Mouse (Mus musculus) lung, embryonic 15.5 days (tissue): ENCODE measurements around the gene Tuba1c. TPM values are rescaled to one million over a fixed set of nuclear protein-coding genes. Genes with fewer than 3 reads are reported as not detected.

ENCODE experiments used
- ATAC-seq: fragments of 200-750 bp; cut with Nextera tagmentation; 2 replicates; pipeline ENCODE4 v1.8.0; 2017; ENCODE audit warnings: moderate number of reproducible peaks, borderline replicate concordance; ENCODE audit not compliant: low FRiP score, low TSS enrichment; ENCODE audit errors: extremely low read depth
- H3K27ac ChIP-seq: fragments of 300-500 bp; sonication (generic); 2 replicates; pipeline ENCODE4 v1.5.1; 2015; ENCODE audit warnings: moderate library complexity, mild to moderate bottlenecking, inconsistent platforms
- H3K27me3 ChIP-seq: fragments of 300-500 bp; sonication (generic); 2 replicates; pipeline ENCODE4 v1.6.1; 2015; ENCODE audit warnings: inconsistent platforms
- H3K36me3 ChIP-seq: fragments of 300-500 bp; sonication (generic); 2 replicates; pipeline ENCODE4 v1.6.1; 2015; ENCODE audit warnings: inconsistent platforms
- H3K4me1 ChIP-seq: fragments of 300-500 bp; sonication (generic); 2 replicates; pipeline ENCODE4 v1.6.1; 2015; ENCODE audit warnings: inconsistent platforms
- H3K4me2 ChIP-seq: fragments of 300-500 bp; sonication (generic); 2 replicates; pipeline ENCODE4 v1.6.1; 2015; ENCODE audit warnings: inconsistent platforms, mild to moderate bottlenecking, moderate library complexity
- H3K4me3 ChIP-seq: fragments of 300-500 bp; sonication (generic); 2 replicates; pipeline ENCODE4 v1.5.1; 2015; ENCODE audit warnings: mild to moderate bottlenecking, inconsistent platforms
- H3K9ac ChIP-seq: fragments of 300-500 bp; sonication (generic); 2 replicates; pipeline ENCODE4 v1.6.1; 2015; ENCODE audit warnings: inconsistent platforms
- H3K9me3 ChIP-seq: fragments of 300-500 bp; sonication (generic); 2 replicates; pipeline ENCODE4 v1.6.1; 2016; ENCODE audit warnings: inconsistent platforms
- WGBS: fragments of 180-500 bp; shearing (Covaris S2); methylation state at CpG from one replicate; pipeline ENCODE4 v1.1.7; 2015; 5-methylcytosine and 5-hydroxymethylcytosine counted together
- polyA plus RNA-seq: library from polyadenylated mRNA; unstranded; fragments of >200 nt; fragmentation: Nextera tagmentation; extraction: Ambion mirVana; gene quantifications from 2 replicates; pipeline ENCODE4 v1.2.1, GENCODE M21; 2015

Tuba1c gene
- 211 and 224 TPM in 2 replicates for polyA plus RNA-seq

DNA sequence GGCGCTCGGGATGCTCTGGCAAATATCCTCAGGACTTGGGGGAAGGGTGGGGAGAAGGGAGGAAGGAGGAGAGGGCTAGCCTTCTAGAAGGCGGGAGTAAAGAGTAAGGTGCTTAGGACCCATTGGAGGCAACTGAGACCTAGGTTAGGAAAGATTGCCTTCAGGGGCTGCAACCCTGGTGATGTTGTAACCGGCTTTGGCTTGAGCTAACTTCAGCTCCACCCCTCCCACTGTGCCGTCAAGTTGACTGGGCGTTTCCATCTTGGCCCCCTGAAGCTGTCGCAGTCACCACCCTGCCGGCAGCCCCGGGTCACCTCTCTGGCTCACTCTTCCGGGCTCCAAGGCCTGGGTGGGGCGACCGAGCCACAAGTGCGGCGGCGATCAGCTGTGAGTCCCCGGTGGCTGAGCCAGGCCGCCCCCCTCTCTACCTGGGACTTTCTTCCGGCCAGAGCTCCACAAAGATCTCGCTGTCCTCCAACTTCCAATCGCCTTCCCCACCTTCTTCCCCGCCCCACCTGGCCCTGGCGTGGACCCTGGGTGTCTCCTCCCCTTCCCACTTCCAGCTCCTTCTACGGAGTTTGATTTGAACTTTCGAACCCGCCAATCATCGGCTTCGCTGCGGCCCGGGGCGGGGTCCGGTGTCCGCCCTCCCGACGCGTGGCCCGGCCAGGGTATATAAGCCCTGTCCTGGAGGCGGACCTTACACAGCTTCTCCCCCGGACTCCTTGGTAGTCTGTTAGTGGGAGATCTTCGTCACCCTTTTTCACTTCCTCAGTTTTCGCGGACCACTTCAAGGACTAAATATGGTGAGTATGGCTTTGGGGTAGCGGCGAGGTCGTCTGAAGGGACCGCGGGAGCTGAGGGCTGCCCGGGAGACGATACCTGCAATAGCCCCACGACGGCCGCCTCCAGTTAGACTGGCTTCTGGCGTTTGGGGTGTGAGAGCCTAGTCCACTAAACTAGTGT, at the start of gene Tuba1c:
Gene Tuba1c, plus strand, starts transcription at position 273 of the 966 bp plus-strand sequence.
- H3K9ac ChIP-seq: peak within 1 kb of the TSS; percentile 66
- WGBS: under 1% methylated on average over 52 of the region's 52 CpGs
- peaks cover 35% of the 10 kb centered on the region for H3K4me1 ChIP-seq
- H3K9me3 ChIP-seq: no peaks in the 10 kb centered on the region
- H3K36me3 ChIP-seq: peaks cover 6% of the 10 kb centered on the region
- peak within 1 kb of the TSS; percentile 96 for H3K27ac ChIP-seq
- ATAC-seq: peak; percentile 92
- peak within 1 kb of the TSS; percentile 83 for H3K4me2 ChIP-seq
- H3K27me3 ChIP-seq: no peaks in the 10 kb centered on the region
- H3K4me3 ChIP-seq: peak within 1 kb of the TSS; percentile 67

GRCm38 (mm10) chr15:98980012-98980614, 49.6 kb upstream of the Tuba1c start:
- no peaks in the 10 kb centered on the region for H3K36me3 ChIP-seq
- H3K27me3 ChIP-seq: no peaks in the 10 kb centered on the region
- no peak overlapping the region for H3K4me2 ChIP-seq
- no peak overlapping the region for H3K4me3 ChIP-seq
- H3K9me3 ChIP-seq: no peaks in the 10 kb centered on the region
- WGBS: 44% methylated on average over 7 of the region's 7 CpGs
- ATAC-seq: no peak
- peaks cover 22% of the 10 kb centered on the region for H3K4me1 ChIP-seq
- no peak overlapping the region for H3K9ac ChIP-seq
- no peak overlapping the region for H3K27ac ChIP-seq

DNA sequence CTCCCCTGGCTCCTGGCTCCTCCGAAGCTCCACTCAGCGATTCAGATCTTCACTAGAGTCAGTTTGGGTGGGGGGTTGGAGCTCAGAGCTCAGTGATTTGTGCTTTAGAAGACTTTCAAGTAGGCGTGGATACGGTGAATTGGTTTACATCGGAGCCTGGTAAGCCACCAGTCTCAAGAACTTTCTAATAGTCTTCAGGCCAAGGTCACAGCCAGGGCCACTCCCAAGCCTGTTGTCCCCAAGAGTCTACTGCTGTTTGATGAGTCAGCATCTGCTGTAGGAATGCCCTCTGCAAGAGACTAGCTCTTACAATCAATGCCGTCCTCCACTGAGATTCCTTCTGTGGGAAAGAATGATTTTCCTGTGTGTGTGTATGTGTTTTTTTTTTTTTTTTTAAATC, 47.6 kb upstream of the Tuba1c start:
- Histone ChIP-seq H3K36me3 (no peaks in the 10 kb centered on the region), H3K4me2 (no peak overlapping the region), H3K27ac (no peak overlapping the region), H3K9me3 (no peaks in the 10 kb centered on the region), H3K4me3 (no peak overlapping the region), H3K27me3 (no peaks in the 10 kb centered on the region), H3K9ac (no peak overlapping the region), H3K4me1 (peaks cover 31% of the 10 kb centered on the region)
- 75% methylated on average over 6 of the region's 6 CpGs for WGBS
- ATAC-seq: no peak

DNA sequence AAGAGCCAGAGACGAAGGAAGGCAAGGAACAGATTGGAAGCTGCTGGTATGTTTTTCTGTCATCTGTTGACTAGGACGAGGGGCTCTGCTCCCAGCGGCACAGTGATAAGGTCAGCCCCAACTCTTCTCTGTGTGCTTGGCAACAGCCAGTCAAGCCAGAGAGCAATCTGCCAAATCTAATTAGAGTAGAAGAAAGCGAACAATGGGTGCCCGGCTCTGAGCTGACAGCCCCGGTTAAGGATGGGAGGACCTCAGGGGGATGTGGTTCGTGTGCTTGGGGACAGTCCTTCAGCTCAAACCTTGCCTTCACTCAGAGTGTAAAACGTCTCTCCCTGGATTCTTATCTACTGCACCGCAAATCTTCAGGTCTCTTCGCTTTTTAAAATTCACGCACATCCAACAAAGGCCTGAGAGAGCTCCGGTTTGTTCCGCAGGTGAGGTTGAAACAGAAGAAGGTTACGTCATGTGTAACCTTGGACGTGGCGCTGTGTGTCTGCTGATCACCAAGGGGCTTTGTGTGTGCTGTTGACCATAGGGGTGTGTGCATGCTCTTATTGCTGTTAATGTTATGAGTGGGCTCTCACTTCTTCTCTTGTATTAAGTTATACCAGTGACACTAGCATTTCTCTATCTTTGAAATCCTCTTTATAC, 46.1 kb upstream of the Tuba1c start:
- Histone ChIP-seq H3K36me3 (no peaks in the 10 kb centered on the region), H3K4me2 (no peak overlapping the region), H3K4me3 (no peak overlapping the region), H3K9me3 (no peaks in the 10 kb centered on the region), H3K9ac (no peak overlapping the region), H3K4me1 (peaks cover 33% of the 10 kb centered on the region), H3K27ac (no peak overlapping the region), H3K27me3 (no peaks in the 10 kb centered on the region)
- 49% methylated on average over 16 of the region's 16 CpGs for WGBS
- ATAC-seq: no peak

GRCm38 (mm10) chr15:98984681-98985080, 45.0 kb upstream of the Tuba1c start:
- Histone ChIP-seq H3K4me3 (no peak overlapping the region), H3K9ac (no peak overlapping the region), H3K27me3 (no peaks in the 10 kb centered on the region), H3K4me1 (peaks cover 33% of the 10 kb centered on the region), H3K36me3 (no peaks in the 10 kb centered on the region), H3K9me3 (no peaks in the 10 kb centered on the region), H3K4me2 (peak overlapping the region; percentile 70), H3K27ac (no peak overlapping the region)
- 54% methylated on average over 6 of the region's 6 CpGs for WGBS
- no peak for ATAC-seq

- Histone ChIP-seq H3K4me2 (peak overlapping the region; percentile 70), H3K4me1 (peaks cover 39% of the 10 kb centered on the region), H3K27me3 (no peaks in the 10 kb centered on the region), H3K27ac (peak overlapping the region; percentile 92), H3K9ac (peak overlapping the region; percentile 38), H3K4me3 (peak overlapping the region; percentile 55), H3K9me3 (no peaks in the 10 kb centered on the region), H3K36me3 (no peaks in the 10 kb centered on the region)
- 2% methylated on average over 29 of the region's 29 CpGs for WGBS
- peak; percentile 83 for ATAC-seq
Measured at GRCm38 (mm10) chr15:98985240-98985981, 44.3 kb upstream of the Tuba1c start.

DNA sequence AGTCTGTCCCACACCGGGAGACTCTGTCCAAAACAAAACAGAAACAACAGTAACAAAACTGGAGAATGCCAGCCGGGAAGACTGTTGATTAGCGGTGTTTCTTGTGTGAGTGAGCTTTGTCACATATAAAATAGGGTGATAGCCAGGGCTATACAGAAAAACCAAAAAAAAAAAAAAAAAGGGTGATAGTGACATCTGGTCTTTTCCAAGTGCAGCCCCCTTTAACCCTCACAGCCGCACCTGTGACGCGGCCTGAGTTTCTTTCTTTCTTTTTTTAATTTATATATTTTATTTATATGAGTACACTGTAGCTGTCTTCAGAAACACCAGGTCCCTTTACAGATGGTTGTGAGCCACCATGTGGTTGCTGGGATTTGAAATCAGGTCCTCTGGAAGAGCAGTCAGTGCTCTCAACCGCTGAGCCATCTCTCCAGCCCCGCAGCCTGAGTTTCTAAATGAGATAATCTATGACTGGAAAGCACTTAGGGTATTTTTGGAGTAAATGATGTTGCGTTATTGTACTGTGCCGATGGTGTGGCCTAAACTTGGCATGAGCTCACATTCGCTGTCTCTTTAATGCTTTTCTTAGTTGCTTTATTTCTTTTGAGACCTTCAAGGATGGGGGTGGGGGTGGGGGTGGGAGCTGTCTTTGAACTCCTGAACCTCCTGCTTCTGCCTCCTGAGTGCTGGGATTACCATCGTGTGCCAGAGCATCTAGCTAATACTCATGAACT, 43.5 kb upstream of the Tuba1c start:
- peak overlapping the region; percentile 38 for H3K9ac ChIP-seq
- H3K9me3 ChIP-seq: no peaks in the 10 kb centered on the region
- H3K4me2 ChIP-seq: peak overlapping the region; percentile 70
- H3K27ac ChIP-seq: peak overlapping the region; percentile 92
- 34% methylated on average over 12 of the region's 12 CpGs for WGBS
- ATAC-seq: no peak
- peak overlapping the region; percentile 55 for H3K4me3 ChIP-seq
- peaks cover 46% of the 10 kb centered on the region for H3K4me1 ChIP-seq
- H3K27me3 ChIP-seq: no peaks in the 10 kb centered on the region
- H3K36me3 ChIP-seq: no peaks in the 10 kb centered on the region

DNA sequence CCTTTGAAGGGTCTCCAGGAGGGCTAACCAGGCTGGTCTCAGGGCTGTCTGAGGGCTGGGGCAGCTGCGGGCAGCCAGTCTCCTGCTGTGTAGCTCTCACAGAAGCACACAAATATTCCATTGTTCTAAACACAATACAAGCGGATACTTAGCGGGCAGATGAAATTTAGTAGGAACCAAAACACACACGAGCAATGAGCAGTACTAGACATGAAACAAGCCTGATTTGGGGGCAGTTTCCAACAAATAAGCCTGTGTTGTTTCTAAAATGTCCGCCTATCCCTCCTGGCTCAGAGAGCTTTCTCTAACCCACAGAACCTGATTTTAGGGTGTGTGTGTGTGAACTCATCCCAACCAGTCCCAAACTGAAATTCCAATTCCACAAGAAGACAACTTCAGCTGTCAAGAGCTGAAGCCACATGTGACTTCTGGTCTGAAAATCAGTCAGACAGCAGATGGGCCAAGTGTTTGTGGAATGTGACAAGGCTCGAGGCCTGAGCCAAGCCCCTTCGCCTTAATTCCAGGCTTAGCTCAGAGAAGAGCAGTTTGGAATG, 42.5 kb upstream of the Tuba1c start:
- no peak overlapping the region for H3K4me3 ChIP-seq
- no peak for ATAC-seq
- H3K9ac ChIP-seq: no peak overlapping the region
- no peaks in the 10 kb centered on the region for H3K27me3 ChIP-seq
- peak overlapping the region; percentile 92 for H3K27ac ChIP-seq
- no peaks in the 10 kb centered on the region for H3K9me3 ChIP-seq
- peaks cover 56% of the 10 kb centered on the region for H3K4me1 ChIP-seq
- no peaks in the 10 kb centered on the region for H3K36me3 ChIP-seq
- WGBS: 20% methylated on average over 7 of the region's 7 CpGs
- H3K4me2 ChIP-seq: no peak overlapping the region

DNA sequence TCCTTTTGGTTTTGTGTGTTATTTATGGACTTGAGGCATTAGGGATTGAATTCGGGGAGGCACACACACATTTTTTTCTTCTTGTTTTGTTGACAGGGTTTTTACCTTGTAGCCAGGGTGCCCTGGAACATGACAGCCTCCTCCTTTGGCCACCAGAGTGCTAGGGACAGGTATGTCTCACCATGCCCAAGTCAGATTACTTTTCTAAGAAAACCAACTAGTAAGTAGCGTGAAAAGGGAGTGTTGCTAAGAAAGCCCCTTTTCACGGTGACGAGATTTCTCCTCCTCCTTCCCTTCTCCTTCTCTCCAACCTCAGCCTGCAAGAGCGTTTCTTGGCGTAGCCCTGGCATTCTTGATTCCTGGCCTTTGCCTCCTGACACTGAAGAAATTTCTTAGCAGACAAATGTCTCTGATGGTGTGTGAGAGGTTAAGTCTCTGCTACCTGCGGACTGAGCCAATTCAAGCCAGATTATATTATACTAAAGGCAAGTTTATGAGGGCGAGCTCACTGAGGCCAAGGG, 42.0 kb upstream of the Tuba1c start:
- Histone ChIP-seq H3K4me2 (no peak overlapping the region), H3K4me3 (no peak overlapping the region), H3K36me3 (no peaks in the 10 kb centered on the region), H3K9me3 (no peaks in the 10 kb centered on the region), H3K27ac (peak overlapping the region; percentile 92), H3K4me1 (peaks cover 61% of the 10 kb centered on the region), H3K27me3 (no peaks in the 10 kb centered on the region), H3K9ac (no peak overlapping the region)
- ATAC-seq: no peak
- WGBS: 63% methylated on average over 8 of the region's 8 CpGs

DNA sequence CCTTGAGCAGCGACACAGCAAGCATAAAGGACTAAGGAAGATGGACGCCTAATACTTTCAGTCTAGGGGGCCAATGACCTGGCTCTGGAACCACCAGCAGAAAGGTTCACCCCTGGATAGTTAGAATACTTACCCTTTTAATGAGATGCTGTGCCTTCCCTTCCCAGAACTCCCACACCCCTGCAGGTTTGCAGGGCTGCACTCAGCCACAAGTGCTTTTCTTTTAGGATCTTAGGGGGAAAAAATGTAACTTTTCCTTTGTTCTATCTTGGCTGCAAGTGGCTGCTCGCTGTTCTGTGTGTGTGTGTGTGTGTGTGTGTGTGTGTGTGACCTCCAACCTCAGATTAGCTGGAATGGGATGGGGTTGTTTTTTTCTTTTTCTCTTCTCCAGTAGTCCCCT, 40.9 kb upstream of the Tuba1c start:
- ATAC-seq: no peak
- H3K9me3 ChIP-seq: no peaks in the 10 kb centered on the region
- no peaks in the 10 kb centered on the region for H3K36me3 ChIP-seq
- H3K4me3 ChIP-seq: no peak overlapping the region
- H3K27me3 ChIP-seq: no peaks in the 10 kb centered on the region
- no peak overlapping the region for H3K4me2 ChIP-seq
- H3K27ac ChIP-seq: no peak overlapping the region
- peaks cover 67% of the 10 kb centered on the region for H3K4me1 ChIP-seq
- no peak overlapping the region for H3K9ac ChIP-seq
- WGBS: 76% methylated on average over 3 of the region's 3 CpGs
